16 mouse cellular contexts compared by ENCODE assay signal in the genomic region with DNA sequence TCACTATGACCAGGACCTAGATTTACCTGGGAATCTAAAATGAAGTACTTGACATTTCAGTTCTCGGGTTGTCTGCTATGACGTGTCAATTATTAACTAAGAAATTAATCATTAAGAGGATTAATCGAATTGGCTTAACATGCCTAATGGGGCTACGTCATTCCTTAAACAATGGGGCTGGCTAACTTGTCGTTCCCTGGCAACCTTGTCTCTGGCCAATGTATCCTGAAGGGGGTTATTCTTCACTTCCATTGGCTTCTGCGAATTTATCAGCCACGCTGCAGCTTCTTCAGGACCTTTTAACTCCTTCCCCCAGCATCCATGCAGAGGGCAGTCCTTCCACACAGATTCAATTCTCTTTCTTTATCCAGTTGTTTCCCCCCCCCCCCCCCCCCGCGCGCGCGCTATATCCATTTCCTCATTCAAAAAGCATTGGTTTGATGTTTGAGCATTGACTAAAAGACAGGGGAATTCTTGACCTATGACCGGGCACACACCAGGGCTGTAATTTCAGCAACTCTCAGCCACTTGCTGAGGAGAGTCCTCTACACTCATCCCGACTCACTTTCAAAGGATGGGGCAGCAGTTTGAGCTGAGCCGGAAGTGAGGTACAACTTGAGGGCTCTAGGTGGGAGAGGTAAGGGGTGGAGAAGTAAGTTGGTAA.
A peak's percentile ranks its signal among the peaks of the same experiment; 100 is the strongest.
DNase-seq lines count a peak whose midpoint lies in the region; ATAC-seq and TF ChIP-seq lines count a peak whose summit lies in the region.
"Had no signal": no experiment of that assay in that cellular context is flagged by ENCODE, and none has a peak within 500 bp of the region (broad histone marks: within the 10 kb centered on the region; RNA-seq: fewer than 3 reads in every experiment).

No protein-coding gene starts in this region.

- no peak overlapping the region for H3K4me3 ChIP-seq in heart, embryonic 11.5 days (ENCODE audit: low read depth, low read length)
- peak overlapping the region; percentile 41; the same call in 1 of the 2 replicates for H3K4me3 ChIP-seq in E14TG2a.4 (replicated peaks; ENCODE audit: low read length)
- no peak overlapping the region for H3K4me3 ChIP-seq in kidney, adult 2 months (ENCODE audit: insufficient read depth, low read depth, low read length)
- no peak overlapping the region for H3K4me3 ChIP-seq in liver, embryonic 12.5 days
- H3K4me3 ChIP-seq: embryonic facial prominence, embryonic 12.5 days; forebrain, embryonic 12.5 days; gastrocnemius, adult 2 months; hindbrain, embryonic 15.5 days; limb, embryonic 12.5 days had no signal

- WGBS in heart, embryonic 11.5 days (ENCODE audit: insufficient replicate concordance): 76% methylated on average over 15 of the region's 15 CpGs
- 38% methylated on average over 15 of the region's 15 CpGs for WGBS in kidney, adult 2 months
- 66% methylated on average over 14 of the region's 15 CpGs for WGBS in liver, embryonic 12.5 days (ENCODE audit: insufficient replicate concordance)

- no peak for TF ChIP-seq CTCF in E14TG2a.4 (conservative IDR thresholded peaks at IDR 0.05; ENCODE audit: low read length)
- TF ChIP-seq CTCF in kidney, adult 2 months (conservative IDR thresholded peaks at IDR 0.05; ENCODE audit: insufficient read depth, insufficient read length, low read depth, low read length): no peak

- H3K36me3 ChIP-seq in heart, embryonic 11.5 days (ENCODE audit: control insufficient read depth, insufficient read depth, low read length): no peaks in the 10 kb centered on the region
- no peaks in the 10 kb centered on the region for H3K36me3 ChIP-seq in E14TG2a.4 (ENCODE audit: insufficient read depth, low read length)
- no peaks in the 10 kb centered on the region for H3K36me3 ChIP-seq in kidney, adult 2 months (ENCODE audit: control insufficient read depth, insufficient read depth, low read length)
- no peaks in the 10 kb centered on the region for H3K36me3 ChIP-seq in liver, embryonic 12.5 days
- H3K36me3 ChIP-seq: embryonic facial prominence, embryonic 12.5 days; forebrain, embryonic 12.5 days; G1E; hindbrain, embryonic 15.5 days; limb, embryonic 12.5 days had no signal

- no peak for TF ChIP-seq POLR2A in kidney, adult 2 months (IDR thresholded peaks at IDR 0.05; ENCODE audit: low read depth, low read length)

- no peak overlapping the region for H3K4me2 ChIP-seq in heart, embryonic 11.5 days
- peak overlapping the region; percentile 17; the same call in 1 of the 2 replicates for H3K4me2 ChIP-seq in liver, embryonic 12.5 days
- H3K4me2 ChIP-seq: embryonic facial prominence, embryonic 12.5 days; forebrain, embryonic 12.5 days; hindbrain, embryonic 15.5 days; limb, embryonic 12.5 days had no signal

- ATAC-seq in heart, embryonic 11.5 days (replicated peaks; ENCODE audit: insufficient number of reproducible peaks, low FRiP score, low TSS enrichment): no peak
- peak; percentile 42 for ATAC-seq in liver, embryonic 12.5 days

- intact Hi-C loops in gastrocnemius, postnatal 14 days (cut with DNase I; ENCODE audit: low total_unique reads): no loop called here

- H3K27ac ChIP-seq in heart, embryonic 11.5 days (ENCODE audit: low read depth, low read length): peak overlapping the region; percentile 42; the same call in 1 of the 2 replicates
- peak overlapping the region; percentile 87 for H3K27ac ChIP-seq in kidney, adult 2 months (ENCODE audit: insufficient read depth, low read depth, low read length)
- H3K27ac ChIP-seq in liver, embryonic 12.5 days: peak overlapping the region; percentile 65
- H3K27ac ChIP-seq: embryonic facial prominence, embryonic 12.5 days; forebrain, embryonic 12.5 days; gastrocnemius, adult 2 months; hindbrain, embryonic 15.5 days; limb, embryonic 12.5 days had no signal

- H3K4me1 ChIP-seq in heart, embryonic 11.5 days (ENCODE audit: control insufficient read depth, insufficient read depth, low read length): peaks cover 20% of the 10 kb centered on the region
- H3K4me1 ChIP-seq in E14TG2a.4 (replicated peaks; ENCODE audit: low read depth, low read length): peaks cover 61% of the 10 kb centered on the region
- H3K4me1 ChIP-seq in kidney, adult 2 months (ENCODE audit: control insufficient read depth, insufficient read depth, low read length): peaks cover 21% of the 10 kb centered on the region; the same call in 1 of the 2 replicates
- peaks cover 25% of the 10 kb centered on the region for H3K4me1 ChIP-seq in liver, embryonic 12.5 days

- no peaks in the 10 kb centered on the region for H3K27me3 ChIP-seq in heart, embryonic 11.5 days (ENCODE audit: control insufficient read depth, insufficient read depth, low read length)
- no peaks in the 10 kb centered on the region for H3K27me3 ChIP-seq in E14TG2a.4 (ENCODE audit: insufficient read depth, low read length)
- H3K27me3 ChIP-seq in kidney, adult 2 months (replicated peaks; ENCODE audit: control insufficient read depth, insufficient read depth, low read length): no peaks in the 10 kb centered on the region
- H3K27me3 ChIP-seq in liver, embryonic 12.5 days (replicated peaks): no peaks in the 10 kb centered on the region
- H3K27me3 ChIP-seq: embryonic facial prominence, embryonic 12.5 days; forebrain, embryonic 12.5 days; hindbrain, embryonic 15.5 days; limb, embryonic 12.5 days had no signal

- no peak overlapping the region for H3K9ac ChIP-seq in heart, embryonic 11.5 days (ENCODE audit: low read depth, low read length)
- H3K9ac ChIP-seq in liver, embryonic 12.5 days: no peak overlapping the region
- H3K9ac ChIP-seq: embryonic facial prominence, embryonic 12.5 days; forebrain, embryonic 12.5 days; hindbrain, embryonic 15.5 days; limb, embryonic 12.5 days had no signal

- H3K9me3 ChIP-seq in heart, embryonic 11.5 days (replicated peaks; ENCODE audit: control insufficient read depth, low read length): no peaks in the 10 kb centered on the region
- H3K9me3 ChIP-seq in E14TG2a.4 (ENCODE audit: low read length): no peaks in the 10 kb centered on the region
- no peaks in the 10 kb centered on the region for H3K9me3 ChIP-seq in liver, embryonic 12.5 days (replicated peaks)
- H3K9me3 ChIP-seq: embryonic facial prominence, embryonic 12.5 days; forebrain, embryonic 12.5 days; G1E; hindbrain, embryonic 15.5 days; limb, embryonic 12.5 days had no signal

- no peak for DNase-seq in heart, postnatal 4 days
- peak; percentile 88 for DNase-seq in kidney, adult 2 months
- DNase-seq in ovary, postnatal 14 days (ENCODE audit: low spot score): no peak
- DNase-seq in ovary, adult 18-20 months (ENCODE audit: low spot score): no peak
- DNase-seq in gastrocnemius, postnatal 14 days: no peak
- DNase-seq: cerebellum, postnatal 10 days; gastrocnemius, adult 2 months; thymus, postnatal 14 days had no signal
